Mouse (Mus musculus) gastrocnemius, postnatal 10 days (tissue): ENCODE measurements at regions not wholly inside any gene's neighbourhood (a gene's known extent, or its start where the extent isn't known, plus 50 kb on each side); places are given as distances from the start of the nearest gene placed in this dataset.

Experiments
- DNase-seq: peaks from one replicate; pipeline ENCODE4 v3.0.0; 2021; ENCODE audit warnings: mixed read lengths

DNA sequence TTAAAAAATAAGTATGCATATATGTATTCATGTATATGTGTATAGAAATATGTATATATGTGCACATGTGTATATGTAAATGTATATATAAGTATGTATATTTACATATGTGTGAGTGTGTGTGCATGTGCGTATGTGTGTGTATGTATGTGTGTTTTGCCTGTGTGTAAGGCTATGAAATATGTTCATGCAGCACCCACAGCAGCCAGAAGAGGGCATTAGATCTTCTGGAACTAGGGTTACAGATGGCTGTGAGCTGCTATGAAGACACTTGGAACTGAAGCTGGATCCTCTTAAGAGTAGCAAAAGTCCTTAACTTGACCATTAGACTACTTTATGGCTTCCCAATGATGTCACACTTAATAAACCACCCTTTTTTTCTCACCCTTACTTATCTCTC lies 166.2 kb upstream of the Nampt start:
- no peak for DNase-seq

- no peak for DNase-seq
Measured at GRCm38 (mm10) chr12:32656194-32656593, 163.2 kb upstream of the Nampt start.

DNA sequence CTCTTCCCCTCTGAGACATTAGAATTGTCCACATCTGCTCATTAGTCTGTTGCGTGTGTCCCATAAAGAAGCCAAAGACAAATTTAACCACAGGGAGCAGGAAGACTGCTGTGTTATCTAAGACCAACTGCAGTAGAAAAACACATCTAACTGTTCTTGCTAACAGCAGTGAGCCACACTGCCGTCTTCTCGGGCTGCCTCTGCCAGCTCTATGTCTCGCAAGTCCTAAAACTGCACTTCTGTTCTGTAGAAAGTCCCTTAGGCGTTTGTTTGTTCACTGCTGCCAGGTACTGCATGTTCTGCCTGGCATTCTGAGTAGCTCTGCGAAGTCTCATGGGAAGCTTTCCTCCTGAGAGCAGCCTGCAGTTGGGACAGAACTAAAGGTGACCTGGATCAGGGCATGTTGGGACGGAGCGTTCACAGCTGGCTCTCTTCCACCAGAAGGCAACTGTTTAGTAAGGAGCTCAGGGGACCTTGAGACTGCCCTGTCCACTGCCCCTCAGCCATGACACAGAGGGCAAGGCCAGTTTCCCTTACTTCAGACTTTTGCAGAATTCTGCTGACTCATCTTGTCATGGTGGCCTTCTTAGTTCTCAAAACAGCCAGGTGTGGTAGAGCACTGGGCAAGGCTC lies 157.4 kb upstream of the Nampt start:
- DNase-seq, result no peak

GRCm38 (mm10) chr12:32666040-32666439 lies 153.3 kb upstream of the Nampt start:
- DNase-seq, result no peak

- no peak for DNase-seq
Measured at GRCm38 (mm10) chr12:32677908-32678307, 141.4 kb upstream of the Nampt start.

GRCm38 (mm10) chr12:32678756-32679155 lies 140.6 kb upstream of the Nampt start:
- DNase-seq, result no peak

GRCm38 (mm10) chr12:32681910-32682309 lies 137.4 kb upstream of the Nampt start:
- no peak for DNase-seq

DNA sequence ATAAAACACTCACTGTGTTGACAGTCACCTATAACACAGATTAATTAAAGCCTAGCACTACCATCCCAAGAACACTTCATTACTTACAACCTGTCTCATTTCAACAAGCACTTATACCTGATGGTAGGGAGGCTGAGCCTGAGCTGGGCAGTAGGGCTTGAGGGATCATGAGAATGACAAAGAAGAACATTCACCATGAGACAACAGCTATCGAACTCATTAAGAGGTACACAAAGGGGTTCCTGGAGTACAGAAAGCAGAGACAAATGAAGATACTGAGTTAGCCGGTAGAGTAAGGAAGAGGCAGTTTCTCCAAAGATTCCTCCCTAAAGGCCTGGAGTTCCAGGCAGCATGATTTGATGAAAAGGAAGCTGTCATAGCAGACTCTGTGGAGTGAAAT lies 136.0 kb upstream of the Nampt start:
- no peak for DNase-seq

DNA sequence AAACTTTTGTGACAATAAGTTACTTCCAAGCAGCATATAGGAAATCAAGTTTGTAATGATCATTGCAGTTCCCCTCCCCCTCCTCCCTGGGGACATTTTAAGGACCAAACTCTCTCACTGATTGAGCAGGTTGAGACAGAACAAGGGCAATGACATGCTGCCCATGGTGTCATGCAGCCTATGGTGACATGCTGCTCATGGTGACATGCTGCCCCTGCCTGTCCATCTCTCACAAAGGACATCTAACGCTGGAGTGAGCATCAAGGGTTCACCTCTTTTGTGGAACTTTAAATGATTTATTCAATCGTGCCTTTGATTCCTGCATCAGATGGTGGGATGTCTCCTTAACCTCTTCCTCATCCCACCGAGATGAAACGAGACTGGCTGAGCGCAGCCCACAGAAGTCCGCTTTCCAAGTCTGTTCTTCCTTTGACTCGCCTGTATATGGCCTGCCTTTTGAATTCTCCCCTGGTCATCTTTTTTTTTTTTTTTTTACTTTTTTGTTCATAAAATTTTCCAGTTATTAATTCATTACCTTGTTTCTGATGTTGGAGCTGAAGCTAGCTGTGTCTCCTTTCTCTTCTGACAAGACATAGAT lies 133.5 kb upstream of the Nampt start:
- DNase-seq, result no peak

DNA sequence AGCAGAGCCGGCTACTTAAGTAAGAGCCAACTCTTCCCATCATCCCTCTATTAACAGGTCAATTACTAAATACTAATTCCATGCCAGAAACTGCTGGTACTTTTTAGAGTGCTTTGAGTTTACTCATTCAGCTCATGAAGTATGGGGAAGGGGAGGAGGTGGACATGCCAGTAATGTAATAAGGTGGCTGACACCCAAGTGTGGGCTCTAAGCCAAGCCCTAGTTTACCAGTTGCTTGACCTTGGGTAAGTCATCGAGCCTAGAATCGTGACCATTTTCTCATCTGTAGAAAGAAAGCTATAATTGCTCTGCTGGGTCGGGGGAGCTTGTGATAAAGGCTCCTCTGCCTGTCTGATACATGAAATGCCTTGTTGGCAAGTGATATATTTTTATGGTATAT lies 130.0 kb upstream of the Nampt start:
- DNase-seq, result no peak

- no peak for DNase-seq
Measured at GRCm38 (mm10) chr12:32690096-32690495, 129.2 kb upstream of the Nampt start.

DNA sequence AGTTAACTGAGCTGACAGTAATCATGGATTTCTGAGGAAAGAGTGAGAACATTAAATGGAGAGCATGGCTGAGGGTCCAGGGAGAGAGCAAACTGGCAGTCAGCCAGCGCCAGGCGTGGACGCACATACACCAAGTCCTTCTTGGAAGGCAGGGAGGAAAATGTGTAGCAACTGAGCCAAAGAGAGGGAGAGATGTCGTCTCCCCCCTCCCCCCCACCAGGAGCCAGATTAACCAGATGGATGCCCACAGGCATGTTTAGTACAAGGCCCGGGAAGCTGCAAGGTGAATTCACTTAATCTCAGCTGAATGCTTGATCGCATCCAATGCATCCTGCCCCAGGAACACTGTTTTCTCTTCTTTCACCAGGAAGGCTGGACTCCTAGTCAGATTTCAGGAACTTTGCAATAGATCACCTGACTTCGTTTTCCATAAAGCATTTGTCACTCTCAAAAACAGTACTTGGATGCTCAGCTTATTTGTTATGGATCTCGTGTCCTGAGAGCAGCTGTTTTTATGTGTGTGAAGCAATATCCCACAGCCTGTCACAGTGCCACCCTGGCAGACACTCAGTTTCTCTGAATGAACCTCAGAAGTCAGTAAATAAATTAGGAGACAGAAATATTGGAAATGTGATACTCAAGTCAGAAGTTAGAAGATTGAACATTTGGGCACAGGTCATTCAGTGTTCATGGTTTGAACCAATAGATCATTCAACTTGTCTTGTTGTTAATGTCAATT lies 127.1 kb upstream of the Nampt start:
- DNase-seq, result peak; percentile 14

DNA sequence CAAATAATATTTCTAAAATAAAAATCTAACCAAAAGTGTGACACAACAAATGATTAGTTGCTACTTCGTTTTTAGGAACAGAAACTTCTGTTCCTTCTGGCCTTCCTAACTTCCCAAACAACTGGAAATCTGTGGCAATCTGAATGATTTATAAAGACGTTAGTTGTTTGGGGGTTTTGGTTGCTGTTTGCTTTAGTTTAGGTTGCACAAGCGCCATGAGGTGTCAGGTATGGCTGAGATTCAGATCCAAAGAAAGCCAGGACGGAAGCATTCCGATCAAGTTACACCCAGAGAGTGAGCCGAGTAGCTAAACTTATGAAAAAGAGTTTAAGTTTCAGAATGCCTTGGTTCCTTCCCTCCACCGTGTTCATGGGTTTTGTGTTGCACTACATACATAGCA lies 126.4 kb upstream of the Nampt start:
- DNase-seq, result no peak

GRCm38 (mm10) chr12:32693678-32694077 lies 125.7 kb upstream of the Nampt start:
- DNase-seq, result no peak

GRCm38 (mm10) chr12:32696832-32697231 lies 122.5 kb upstream of the Nampt start:
- DNase-seq, result no peak

DNA sequence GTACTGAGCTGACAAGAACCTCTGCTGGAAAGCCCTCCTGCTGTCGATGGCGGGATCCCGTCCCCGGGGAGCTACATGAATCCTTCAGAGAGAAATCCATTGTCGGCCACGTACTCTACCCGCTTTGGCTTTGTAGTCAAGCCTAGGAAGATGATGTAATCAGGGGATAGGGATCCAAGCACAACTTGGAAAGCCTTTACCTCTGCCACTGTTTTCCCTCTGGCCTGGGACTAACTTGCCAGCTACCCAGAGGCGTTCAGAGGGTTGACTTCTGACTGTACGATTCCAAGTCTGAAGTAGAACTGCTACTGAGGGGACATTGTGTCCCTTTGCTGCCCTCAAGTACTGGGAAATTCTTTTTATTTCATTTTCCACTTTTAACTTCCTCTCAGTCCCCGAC lies 110.2 kb upstream of the Nampt start:
- no peak for DNase-seq

DNA sequence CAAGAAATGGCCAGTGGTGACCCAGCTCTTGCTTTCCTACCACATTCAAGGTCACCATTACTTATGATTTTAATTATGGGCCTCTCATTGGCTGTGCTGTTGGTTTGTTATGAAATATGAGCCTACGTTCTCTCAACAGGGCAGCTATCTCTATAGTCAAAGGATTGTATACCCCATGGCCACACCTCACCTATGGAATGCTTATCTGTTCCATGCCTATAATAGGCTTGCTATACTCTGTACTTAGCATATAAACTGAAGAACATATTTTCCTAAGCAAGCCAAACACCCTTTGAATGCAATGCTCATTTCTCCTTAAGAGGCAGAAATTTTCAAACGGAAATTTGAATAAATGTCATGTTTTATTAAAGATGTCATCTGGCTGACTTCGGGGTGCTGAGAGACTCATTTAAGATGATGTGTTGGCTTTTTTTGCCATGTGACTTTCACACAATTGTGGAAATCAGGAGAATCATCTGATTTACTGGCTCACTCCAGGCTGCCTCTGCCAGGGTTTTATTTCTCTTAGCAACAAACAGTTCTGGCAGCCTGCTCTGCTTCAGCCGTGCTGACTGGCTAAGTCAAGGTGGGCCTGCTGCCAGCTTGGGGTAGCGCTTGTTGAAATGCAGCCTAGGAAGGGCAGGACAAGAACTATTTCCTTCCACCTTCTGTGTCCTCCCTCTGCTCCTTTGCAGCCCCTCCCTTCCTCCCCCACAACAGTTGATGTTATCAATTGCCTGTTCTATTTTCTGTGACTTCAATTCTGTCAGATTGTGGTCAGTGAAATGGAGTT lies 102.0 kb upstream of the Nampt start:
- DNase-seq, result peak; percentile 73

- DNase-seq, result no peak
Measured at GRCm38 (mm10) chr12:32719203-32719602, 100.1 kb upstream of the Nampt start.

- no peak for DNase-seq
Measured at GRCm38 (mm10) chr12:32724451-32725188, 94.7 kb upstream of the Nampt start.

GRCm38 (mm10) chr12:32727539-32727938 lies 91.8 kb upstream of the Nampt start:
- no peak for DNase-seq

GRCm38 (mm10) chr12:32728425-32728824 lies 90.9 kb upstream of the Nampt start:
- DNase-seq, result no peak

- DNase-seq, result no peak
Measured at GRCm38 (mm10) chr12:32735224-32735623, 84.1 kb upstream of the Nampt start.
